Mouse (Mus musculus) testis, adult 2 months (tissue): ENCODE measurements around the gene Trim15.

Experiments
- CTCF ChIP-seq: fragments of 200-500 bp; IDR thresholded peaks from 2 replicates; pipeline ENCODE4 v1.5.1; 2012; ENCODE audit warnings: low read depth, mild to moderate bottlenecking, inconsistent platforms, low read length, moderate library complexity; ENCODE audit not compliant: control insufficient read depth, insufficient read depth, insufficient replicate concordance
- POLR2A ChIP-seq: fragments of 200-500 bp; IDR thresholded peaks from 2 replicates; pipeline ENCODE4 v1.6.1; 2012; ENCODE audit warnings: low read depth, mild to moderate bottlenecking, inconsistent platforms, low read length, moderate library complexity; ENCODE audit not compliant: control insufficient read depth

DNA sequence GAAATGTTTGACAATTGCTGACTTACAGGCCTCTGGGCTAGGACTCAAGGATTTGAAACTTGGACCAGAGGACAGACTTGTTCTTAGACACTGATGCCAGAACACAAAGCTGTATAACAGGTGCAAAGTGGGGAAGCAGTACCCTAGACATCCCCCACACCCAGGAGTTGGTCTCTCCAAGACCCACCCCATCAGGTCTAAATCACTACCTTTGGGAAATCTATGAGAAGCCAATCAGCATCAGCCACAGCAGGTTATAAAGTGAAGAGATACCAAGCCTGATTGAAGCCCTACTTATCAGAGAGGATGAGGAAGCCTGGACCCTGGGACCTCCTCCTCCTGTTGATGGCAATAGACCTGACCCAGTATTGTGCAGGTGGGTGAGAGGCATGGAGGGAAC is 55.1 kb downstream of the Trim15 start, which contains the start of gene H2-M10.6:
- no peak for TF ChIP-seq CTCF
- no peak for TF ChIP-seq POLR2A
